Comparison of ENCODE assay signal across 8 mouse cellular contexts in the genomic region with DNA sequence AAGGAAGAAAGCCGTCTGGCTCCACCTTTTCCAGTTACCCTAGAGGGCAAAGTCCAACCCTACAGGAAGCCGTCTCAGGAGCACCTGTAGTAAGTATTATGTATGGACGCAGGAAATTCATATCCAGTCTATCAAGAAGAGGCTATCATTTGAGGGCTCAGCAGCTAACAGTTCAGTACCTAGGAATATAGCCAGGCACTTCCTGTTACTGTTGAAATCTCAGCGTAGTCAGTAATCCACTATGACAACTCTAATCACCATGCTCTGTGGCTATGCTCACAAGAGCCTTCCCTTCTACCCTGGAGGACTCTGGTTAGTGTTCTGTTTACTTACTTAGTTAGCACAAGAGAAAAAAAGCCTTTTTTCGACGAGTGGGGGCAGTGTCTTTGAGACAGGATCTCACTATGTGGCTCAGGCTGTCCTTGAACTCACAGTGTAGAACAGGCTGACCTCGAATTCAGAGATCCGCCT. TPM values are rescaled to one million over a fixed set of nuclear protein-coding genes. Genes with fewer than 3 reads are reported as not detected.
DNase-seq lines count a peak whose midpoint lies in the region; ATAC-seq and TF ChIP-seq lines count a peak whose summit lies in the region.

No protein-coding gene starts in this region.

- DNase-seq in CD4-positive, CD25-positive, alpha-beta regulatory T cell, adult 2 months (ENCODE audit: low read depth, low spot score): peak; percentile 49
- peak; percentile 21 for DNase-seq in lung, postnatal 10 days
- no peak for DNase-seq in lung, postnatal 4 days
- DNase-seq in hindbrain, postnatal 0 days (ENCODE audit: low spot score): peak; percentile 4
- no peak for DNase-seq in urinary bladder, adult 18-20 months (ENCODE audit: low spot score in 2 of 2)

- H3K4me2 ChIP-seq in hindbrain, postnatal 0 days (ENCODE audit: low read depth, low read length): peak overlapping the region; percentile 84
- H3K4me2 ChIP-seq in myocyte (ENCODE audit: low read depth): peak overlapping the region; percentile 94

- peaks cover 80% of the 10 kb centered on the region for H3K79me2 ChIP-seq in myocyte (ENCODE audit: control insufficient read depth, insufficient read depth)

- H3K4me1 ChIP-seq in hindbrain, postnatal 0 days (ENCODE audit: insufficient read depth, low read length): peaks cover 15% of the 10 kb centered on the region

- H3K9ac ChIP-seq in hindbrain, postnatal 0 days (replicated peaks; ENCODE audit: low read length): peak overlapping the region; percentile 85; the same call in 1 of the 2 replicates

- TF ChIP-seq POLR2A in myocyte (IDR thresholded peaks at IDR 0.05; ENCODE audit: insufficient read length, low read depth): no peak

- no peaks in the 10 kb centered on the region for H3K9me3 ChIP-seq in hindbrain, postnatal 0 days (ENCODE audit: low read length)

- peak overlapping the region; percentile 77 for H3K4me3 ChIP-seq in hindbrain, postnatal 0 days (ENCODE audit: low read length)
- H3K4me3 ChIP-seq in myocyte: peak overlapping the region; percentile 82

- H3K27ac ChIP-seq in hindbrain, postnatal 0 days: no peak overlapping the region

- TF ChIP-seq CTCF in hindbrain, postnatal 0 days (IDR thresholded peaks at IDR 0.05; ENCODE audit: low read depth): no peak

- WGBS in hindbrain, postnatal 0 days: 66% methylated on average over 8 of the region's 8 CpGs

- no peaks in the 10 kb centered on the region for H3K36me3 ChIP-seq in hindbrain, postnatal 0 days (ENCODE audit: insufficient read depth, low read length)
- peaks cover 3% of the 10 kb centered on the region for H3K36me3 ChIP-seq in myocyte (ENCODE audit: control insufficient read depth, insufficient read depth)

- no peak for ATAC-seq in CD4-positive, CD25-positive, alpha-beta regulatory T cell, adult 4 months
- no peak for ATAC-seq in hindbrain, postnatal 0 days
- ATAC-seq in frontal cortex, adult (ENCODE audit: low TSS enrichment): no peak

- H3ac ChIP-seq in myocyte (ENCODE audit: control insufficient read depth, insufficient read length): no peak overlapping the region

- no peaks in the 10 kb centered on the region for H3K27me3 ChIP-seq in hindbrain, postnatal 0 days (ENCODE audit: insufficient read depth, low read length)
- no peaks in the 10 kb centered on the region for H3K27me3 ChIP-seq in myocyte (ENCODE audit: control insufficient read depth, insufficient read depth, insufficient read length)

TF ChIP-seq in myocyte, 11 proteins besides CTCF, POLR2A, EP300 and RAD21:
- TF ChIP-seq SRF (IDR thresholded peaks at IDR 0.05; ENCODE audit: control insufficient read depth, insufficient read length, low read depth): no peak
- no peak for TF ChIP-seq USF1 (IDR thresholded peaks at IDR 0.05; ENCODE audit: low read depth)
- TF ChIP-seq MYOD1 (IDR thresholded peaks at IDR 0.05; ENCODE audit: control insufficient read depth in 1 of 3, insufficient read length in 2 of 3, low read depth in 2 of 3): no peak
- no peak for TF ChIP-seq MAX (IDR thresholded peaks at IDR 0.05; ENCODE audit: low read depth)

RNA-seq across cellular contexts. Expression of a gene that starts 1.2 kb away (rescaled TPM):
- polyA plus RNA-seq in CD4-positive, CD25-positive, alpha-beta regulatory T cell, adult 4 months (2017; shearing (Covaris generic)): 10 to 100 TPM; 11.5 to 13.1 TPM
- 82.9 and 91.6 TPM in 2 replicates for total RNA-seq in hindbrain, postnatal 0 days (2014; rRNA removed)
- 81.8 and 83.4 TPM in 2 replicates for polyA plus RNA-seq in hindbrain, postnatal 0 days (2015; fragmentation: Nextera tagmentation; extraction: Ambion mirVana)
- 44.0 TPM for polyA plus RNA-seq in myocyte (2012; fragmentation: generic; extraction: Trizol)

RNA-seq across cellular contexts. Expression of a gene that starts 1.2 kb away (rescaled TPM):
- 100 to 1,000 TPM; 105 to 108 TPM for polyA plus RNA-seq in CD4-positive, CD25-positive, alpha-beta regulatory T cell, adult 4 months (2017; shearing (Covaris generic))
- 25.9 and 31.3 TPM in 2 replicates for total RNA-seq in hindbrain, postnatal 0 days (2014; rRNA removed)
- polyA plus RNA-seq in hindbrain, postnatal 0 days (2015; fragmentation: Nextera tagmentation; extraction: Ambion mirVana): 57.5 and 64.5 TPM in 2 replicates
- polyA plus RNA-seq in myocyte (2012; fragmentation: generic; extraction: Trizol): 28.2 TPM

RNA-seq across cellular contexts. Expression of a gene that starts 39.0 kb away (rescaled TPM):
- polyA plus RNA-seq in CD4-positive, CD25-positive, alpha-beta regulatory T cell, adult 4 months (2017; shearing (Covaris generic)): not detected
- total RNA-seq in hindbrain, postnatal 0 days (2014; rRNA removed): 3.8 and 5.8 TPM in 2 replicates
- 5.6 and 6.9 TPM in 2 replicates for polyA plus RNA-seq in hindbrain, postnatal 0 days (2015; fragmentation: Nextera tagmentation; extraction: Ambion mirVana)
- 0.10 TPM for polyA plus RNA-seq in myocyte (2012; fragmentation: generic; extraction: Trizol)

Comparison
In these comparisons a context has a peak if more than half of its experiments do, and no peak if none do; other contexts are left out.
1. DNase-seq: peak in CD4-positive, CD25-positive, alpha-beta regulatory T cell, adult 2 months (single experiment), lung, postnatal 10 days (single experiment) and hindbrain, postnatal 0 days (single experiment); none in lung, postnatal 4 days (0 of 2) and urinary bladder, adult 18-20 months (0 of 2).